Mouse (Mus musculus) hindbrain, embryonic 10.5 days (tissue): ENCODE measurements around the gene Mmrn1. TPM values are rescaled to one million over a fixed set of nuclear protein-coding genes. Genes with fewer than 3 reads are reported as not detected.
"Not testable (repeated sequence)": the region's sequence is repeated elsewhere in the genome, so short reads cannot be mapped to it uniquely, and the experiment has no call there.

Source experiments
- DNase-seq: peaks from one replicate; pipeline ENCODE4 v3.0.0-alpha.2; 2017; ENCODE audit warnings: low spot score
- H3K27ac ChIP-seq: fragments of 300-500 bp; sonication (generic); 2 replicates; pipeline ENCODE4 v1.5.1; 2016; ENCODE audit warnings: mild to moderate bottlenecking, moderate library complexity
- H3K27me3 ChIP-seq: fragments of 300-500 bp; sonication (generic); 2 replicates; pipeline ENCODE4 v1.6.1; 2016; ENCODE audit warnings: mild to moderate bottlenecking; ENCODE audit not compliant: poor library complexity, insufficient read depth, severe bottlenecking
- H3K36me3 ChIP-seq: fragments of 300-500 bp; sonication (generic); 2 replicates; pipeline ENCODE4 v1.6.1; 2016; ENCODE audit warnings: mild to moderate bottlenecking, moderate library complexity
- H3K4me1 ChIP-seq: fragments of 300-500 bp; sonication (generic); replicated peaks from 2 replicates; pipeline ENCODE4 v1.6.1; 2016; ENCODE audit warnings: mild to moderate bottlenecking
- H3K4me3 ChIP-seq: fragments of 300-500 bp; sonication (generic); 2 replicates; pipeline ENCODE4 v1.5.1; 2016; ENCODE audit warnings: mild to moderate bottlenecking, moderate library complexity
- H3K9me3 ChIP-seq: fragments of 300-500 bp; sonication (generic); 2 replicates; pipeline ENCODE4 v1.6.1; 2016; ENCODE audit warnings: mild to moderate bottlenecking, moderate library complexity
- WGBS: fragments of 180-500 bp; shearing (Covaris S2); methylation state at CpG from one replicate; pipeline ENCODE4 v1.1.7; 2016; 5-methylcytosine and 5-hydroxymethylcytosine counted together
- polyA plus RNA-seq: library from polyadenylated mRNA; unstranded; fragments of >200 nt; fragmentation: Nextera tagmentation; extraction: Ambion mirVana; gene quantifications from 2 replicates; pipeline ENCODE4 v1.2.1, GENCODE M21; 2016

Gene Mmrn1
- 3.2 and 5.5 TPM in 2 replicates for polyA plus RNA-seq

DNA sequence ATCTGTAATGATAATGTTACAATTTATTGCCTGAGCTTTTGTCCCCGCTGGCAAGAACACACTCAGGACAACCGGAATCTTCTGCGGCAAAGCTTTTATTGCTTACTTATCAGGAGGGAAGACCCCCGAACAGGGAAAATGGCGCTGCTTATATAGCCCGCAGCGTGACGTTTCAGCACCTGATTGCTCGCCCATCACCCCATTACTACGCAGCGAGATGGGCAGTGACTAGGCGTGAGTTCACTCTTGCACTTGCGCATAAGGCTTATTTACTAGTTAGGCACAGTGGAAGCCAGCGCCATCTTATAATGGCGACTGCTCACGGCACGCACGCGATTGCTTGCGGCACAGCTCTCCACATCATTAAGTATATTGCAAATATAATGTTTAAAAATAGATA is at the start of gene Mmrn1:
Gene Mmrn1 (plus strand): TSS at position 301 of the 400 bp plus-strand sequence.
- H3K4me3 ChIP-seq, DNase-seq, H3K9me3 ChIP-seq, H3K4me1 ChIP-seq, H3K27ac ChIP-seq, H3K36me3 ChIP-seq, H3K27me3 ChIP-seq: not testable (repeated sequence)
- 94% methylated on average over 20 of the region's 20 CpGs for WGBS

DNA sequence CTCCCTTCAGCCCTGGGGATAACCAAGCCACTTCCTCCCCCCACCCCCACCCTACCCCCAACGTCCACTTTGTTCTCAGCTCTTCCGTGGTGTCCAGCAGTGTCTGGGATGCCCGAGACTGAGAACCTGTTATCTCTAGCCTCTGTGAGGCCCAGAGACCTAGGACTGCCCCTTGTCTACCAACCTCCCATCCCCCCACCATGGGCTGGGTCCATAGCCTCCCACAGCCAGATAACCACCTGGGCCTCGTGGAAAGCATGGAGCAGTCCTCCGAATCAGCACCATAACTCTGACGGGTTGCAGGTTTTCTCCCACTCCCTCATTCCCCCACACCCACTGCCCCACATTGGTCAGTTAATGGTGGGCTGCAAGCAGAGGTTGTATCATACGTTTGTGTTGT is 44.4 kb upstream of the Mmrn1 start:
- Histone ChIP-seq H3K4me1 (no peaks in the 10 kb centered on the region), H3K36me3 (no peaks in the 10 kb centered on the region), H3K27ac (no peak overlapping the region), H3K9me3 (peaks cover 4% of the 10 kb centered on the region; the same call in 1 of the 2 replicates), H3K27me3 (no peaks in the 10 kb centered on the region), H3K4me3 (no peak overlapping the region)
- DNase-seq = no peak
- 89% methylated on average over 7 of the region's 7 CpGs for WGBS

DNA sequence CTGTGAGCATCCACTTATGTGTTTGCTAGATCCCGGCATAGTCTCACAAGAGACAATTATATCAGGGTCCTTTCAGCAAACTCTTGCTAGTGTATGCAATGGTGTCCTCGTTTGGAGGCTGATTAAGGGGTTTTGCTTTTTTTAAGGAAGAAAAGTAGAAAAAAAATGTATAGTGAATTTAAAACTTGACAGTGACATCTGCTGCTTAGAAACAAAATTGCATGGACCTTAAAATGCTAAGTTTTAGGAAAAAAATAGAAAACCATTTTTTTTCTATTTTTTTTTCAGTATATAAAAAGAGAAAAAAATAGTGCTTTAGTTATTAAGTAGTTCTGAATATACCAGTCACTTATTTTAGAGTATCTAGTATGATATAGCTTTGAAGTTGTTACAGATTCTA is 43.2 kb upstream of the Mmrn1 start:
- peaks cover 4% of the 10 kb centered on the region; the same call in 1 of the 2 replicates for H3K9me3 ChIP-seq
- DNase-seq = no peak
- no peak overlapping the region for H3K27ac ChIP-seq
- no peaks in the 10 kb centered on the region for H3K27me3 ChIP-seq
- H3K4me3 ChIP-seq = no peak overlapping the region
- no peaks in the 10 kb centered on the region for H3K36me3 ChIP-seq
- WGBS = 78% methylated on average over 2 of the region's 2 CpGs
- no peaks in the 10 kb centered on the region for H3K4me1 ChIP-seq

DNA sequence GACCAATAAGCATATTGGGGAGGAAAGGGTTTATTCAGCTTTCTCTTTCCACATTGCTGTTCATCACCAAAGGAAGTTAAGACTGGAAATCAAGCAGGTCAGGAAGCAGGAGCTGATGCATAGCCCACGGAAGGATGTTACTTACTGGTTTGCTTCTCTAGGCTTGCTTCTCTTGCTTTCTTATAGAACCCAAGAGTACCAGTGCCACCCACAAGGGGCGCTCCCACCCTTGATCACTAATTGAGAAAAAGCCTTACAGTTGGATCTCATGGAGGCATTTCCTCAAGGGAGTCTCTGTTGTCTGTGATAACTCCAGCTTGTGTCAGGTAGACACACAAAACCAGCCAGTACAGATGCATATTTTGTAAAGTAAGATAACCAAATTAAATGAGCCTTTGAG is 17.5 kb upstream of the Mmrn1 start:
- no peak for DNase-seq
- Histone ChIP-seq H3K27me3 (no peaks in the 10 kb centered on the region), H3K4me1 (no peaks in the 10 kb centered on the region), H3K27ac (no peak overlapping the region), H3K4me3 (no peak overlapping the region), H3K9me3 (no peaks in the 10 kb centered on the region), H3K36me3 (no peaks in the 10 kb centered on the region)
- 80% methylated on average over 2 of the region's 2 CpGs for WGBS

DNA sequence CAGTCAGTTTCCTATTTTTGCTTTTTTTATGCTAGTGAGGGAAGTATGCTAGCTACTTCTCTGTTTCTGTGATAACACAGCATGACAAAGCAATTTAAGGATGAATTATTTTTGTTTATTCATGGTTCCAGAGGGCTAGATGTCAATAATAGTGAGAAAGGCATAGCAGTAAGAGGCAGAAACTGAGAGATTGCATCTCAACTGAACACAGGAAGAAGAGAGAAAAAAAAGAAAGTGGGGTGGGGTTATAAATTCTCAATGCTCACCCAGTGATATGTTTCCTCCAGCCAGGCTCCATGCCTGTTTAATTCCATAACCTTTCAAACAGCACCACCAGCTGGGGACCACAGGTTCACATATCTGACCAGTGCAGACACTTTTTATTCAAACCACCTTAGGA is 6.6 kb downstream of the Mmrn1 start:
- Histone ChIP-seq H3K27me3 (no peaks in the 10 kb centered on the region), H3K36me3 (no peaks in the 10 kb centered on the region), H3K27ac (no peak overlapping the region), H3K9me3 (no peaks in the 10 kb centered on the region), H3K4me3 (no peak overlapping the region), H3K4me1 (no peaks in the 10 kb centered on the region)
- no peak for DNase-seq

DNA sequence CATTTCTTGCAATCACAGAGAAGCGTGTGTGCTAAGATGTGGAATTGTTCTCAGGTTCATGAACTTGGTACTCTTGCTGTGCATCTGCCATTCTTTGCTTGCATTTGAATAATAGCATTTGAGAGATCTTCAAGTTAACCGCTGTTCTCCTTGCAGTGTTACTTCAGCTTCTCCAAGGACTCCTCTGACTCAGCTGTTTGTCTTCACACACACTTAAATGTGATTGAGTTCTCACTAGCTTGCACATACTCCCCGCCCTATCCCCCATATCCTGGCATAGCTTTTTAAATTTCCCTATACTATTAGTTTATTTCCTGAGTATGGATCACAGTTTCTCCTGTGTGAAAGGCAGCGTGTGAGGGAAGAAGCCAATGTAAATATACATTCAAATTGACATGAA is 10.1 kb downstream of the Mmrn1 start:
- no peaks in the 10 kb centered on the region for H3K4me1 ChIP-seq
- H3K9me3 ChIP-seq = no peaks in the 10 kb centered on the region
- H3K36me3 ChIP-seq = no peaks in the 10 kb centered on the region
- 81% methylated on average over 4 of the region's 4 CpGs for WGBS
- no peak overlapping the region for H3K4me3 ChIP-seq
- no peak for DNase-seq
- no peaks in the 10 kb centered on the region for H3K27me3 ChIP-seq
- no peak overlapping the region for H3K27ac ChIP-seq

DNA sequence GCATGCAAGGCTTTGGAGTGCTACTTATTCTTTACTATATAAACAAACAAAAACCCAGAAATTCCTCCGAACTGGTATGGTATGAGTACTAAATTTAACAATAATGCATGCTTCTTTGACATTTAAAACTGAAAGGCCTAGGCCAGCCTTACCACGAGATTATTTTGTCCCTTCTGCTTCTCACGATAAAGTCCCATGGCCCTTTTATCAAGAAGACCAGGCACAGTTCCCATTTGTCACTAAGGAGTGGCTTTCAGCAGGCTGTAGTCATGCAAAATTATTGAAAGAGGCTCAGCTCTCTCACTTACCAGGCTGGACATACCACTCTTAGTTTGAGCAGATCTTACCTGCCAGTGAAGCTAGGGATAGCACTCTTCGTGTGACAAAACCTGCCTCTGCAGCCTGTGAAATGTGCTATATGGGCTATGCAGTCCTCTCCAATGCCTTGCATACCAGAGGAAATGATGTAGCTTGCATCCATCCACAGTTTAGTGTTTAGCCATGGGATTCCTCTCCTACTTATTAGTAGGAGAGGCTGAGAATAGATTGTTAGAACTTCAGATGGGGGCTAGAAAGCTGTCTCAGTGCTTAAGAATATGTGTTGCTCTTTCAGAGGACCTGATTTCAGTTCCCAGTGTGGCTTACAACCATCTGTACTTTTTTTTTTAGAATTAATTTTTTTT is 10.8 kb downstream of the Mmrn1 start:
- 74% methylated on average over 4 of the region's 4 CpGs for WGBS
- no peak overlapping the region for H3K4me3 ChIP-seq
- H3K9me3 ChIP-seq = no peaks in the 10 kb centered on the region
- H3K36me3 ChIP-seq = no peaks in the 10 kb centered on the region
- no peak for DNase-seq
- H3K27ac ChIP-seq = no peak overlapping the region
- no peaks in the 10 kb centered on the region for H3K4me1 ChIP-seq
- no peaks in the 10 kb centered on the region for H3K27me3 ChIP-seq

DNA sequence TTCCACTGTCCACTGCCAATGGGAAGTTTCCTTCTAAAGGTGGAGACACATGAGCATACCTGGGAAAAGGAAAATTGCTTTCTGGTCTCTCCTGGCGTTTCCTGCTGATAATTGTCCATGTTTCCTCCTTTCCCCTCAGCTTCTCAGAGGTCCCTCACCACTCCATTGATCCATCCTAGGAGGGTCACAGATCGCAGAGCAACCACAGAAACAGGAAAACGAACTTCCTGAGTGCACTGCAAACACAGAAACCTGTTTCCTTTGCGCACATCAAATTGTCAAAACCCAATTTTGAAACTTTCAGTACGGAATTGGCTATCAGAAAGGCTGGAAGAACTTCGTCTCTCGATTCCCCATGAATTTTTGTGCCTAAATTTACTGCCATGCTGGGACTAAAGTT is 19.4 kb downstream of the Mmrn1 start:
- Histone ChIP-seq H3K27me3 (peaks cover 4% of the 10 kb centered on the region; the same call in 1 of the 2 replicates), H3K9me3 (no peaks in the 10 kb centered on the region), H3K4me3 (no peak overlapping the region), H3K4me1 (no peaks in the 10 kb centered on the region), H3K36me3 (no peaks in the 10 kb centered on the region), H3K27ac (no peak overlapping the region)
- 79% methylated on average over 7 of the region's 7 CpGs for WGBS
- no peak for DNase-seq

DNA sequence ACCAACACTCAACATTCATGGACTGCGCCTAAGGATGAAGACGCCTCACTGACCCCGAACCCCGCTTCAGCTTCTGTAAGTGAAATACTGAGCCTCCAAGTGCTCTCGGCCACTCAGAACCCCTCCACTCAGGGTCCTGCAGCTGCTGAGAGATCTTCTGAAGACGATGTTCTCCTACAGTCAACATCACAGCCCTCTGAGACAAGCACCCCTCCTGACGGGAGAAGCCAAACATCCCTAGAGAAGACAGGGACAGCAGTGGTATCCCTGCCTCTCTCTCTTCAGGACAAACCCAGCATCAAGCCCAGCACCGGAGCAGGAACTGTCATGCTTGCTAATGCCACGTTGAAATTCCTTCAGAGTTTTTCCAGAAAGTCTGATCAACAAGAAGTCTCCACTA is 19.8 kb downstream of the Mmrn1 start:
- Histone ChIP-seq H3K27me3 (peaks cover 4% of the 10 kb centered on the region; the same call in 1 of the 2 replicates), H3K27ac (no peak overlapping the region), H3K36me3 (no peaks in the 10 kb centered on the region), H3K4me1 (no peaks in the 10 kb centered on the region), H3K4me3 (no peak overlapping the region), H3K9me3 (no peaks in the 10 kb centered on the region)
- 80% methylated on average over 9 of the region's 9 CpGs for WGBS
- no peak for DNase-seq

DNA sequence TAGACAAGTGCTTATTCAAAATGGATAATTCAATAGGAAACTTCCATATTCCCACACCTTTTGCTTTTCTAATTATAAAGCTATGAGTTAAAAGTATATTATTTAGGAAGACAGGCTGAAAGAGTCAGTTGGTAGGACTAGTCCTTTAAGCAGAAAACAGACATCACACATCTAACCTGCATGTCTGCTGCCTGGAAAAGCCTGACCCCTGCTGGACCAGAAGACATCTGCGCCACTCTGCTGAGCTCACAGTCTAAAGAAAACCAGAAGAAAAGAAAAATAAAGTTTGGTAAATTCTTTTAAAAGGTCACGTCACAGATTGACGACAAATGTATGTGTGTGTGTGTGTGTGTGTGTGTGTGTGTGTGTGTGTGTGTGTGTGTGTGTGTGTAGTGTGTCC is 25.6 kb downstream of the Mmrn1 start:
- WGBS = 60% methylated on average over 3 of the region's 3 CpGs
- Histone ChIP-seq H3K9me3 (no peaks in the 10 kb centered on the region), H3K4me3 (no peak overlapping the region), H3K27me3 (no peaks in the 10 kb centered on the region), H3K36me3 (no peaks in the 10 kb centered on the region), H3K4me1 (no peaks in the 10 kb centered on the region), H3K27ac (no peak overlapping the region)
- DNase-seq = peak; percentile 25

DNA sequence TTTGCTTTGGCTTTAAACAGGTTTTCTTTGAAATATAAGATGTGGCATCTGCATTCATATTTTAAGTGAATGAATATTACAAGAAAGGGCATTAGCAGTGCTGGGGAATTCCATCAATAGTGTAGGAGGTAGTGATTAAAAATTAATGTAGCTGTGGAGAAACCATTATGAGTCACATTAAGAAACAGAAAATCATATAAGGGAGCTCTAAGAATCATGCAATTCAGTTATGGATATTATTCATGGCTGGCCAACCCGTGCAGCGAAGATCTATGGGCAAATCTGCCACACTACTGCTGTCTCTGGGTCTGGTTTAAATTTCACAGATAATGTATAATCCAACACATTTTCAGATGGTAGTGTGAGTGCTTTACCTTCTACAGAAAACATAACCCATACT is 36.5 kb downstream of the Mmrn1 start:
- no peaks in the 10 kb centered on the region for H3K4me1 ChIP-seq
- H3K4me3 ChIP-seq = no peak overlapping the region
- H3K9me3 ChIP-seq = no peaks in the 10 kb centered on the region
- no peaks in the 10 kb centered on the region for H3K27me3 ChIP-seq
- DNase-seq = no peak
- no peaks in the 10 kb centered on the region for H3K36me3 ChIP-seq
- no peak overlapping the region for H3K27ac ChIP-seq
- 83% methylated on average over 2 of the region's 2 CpGs for WGBS

DNA sequence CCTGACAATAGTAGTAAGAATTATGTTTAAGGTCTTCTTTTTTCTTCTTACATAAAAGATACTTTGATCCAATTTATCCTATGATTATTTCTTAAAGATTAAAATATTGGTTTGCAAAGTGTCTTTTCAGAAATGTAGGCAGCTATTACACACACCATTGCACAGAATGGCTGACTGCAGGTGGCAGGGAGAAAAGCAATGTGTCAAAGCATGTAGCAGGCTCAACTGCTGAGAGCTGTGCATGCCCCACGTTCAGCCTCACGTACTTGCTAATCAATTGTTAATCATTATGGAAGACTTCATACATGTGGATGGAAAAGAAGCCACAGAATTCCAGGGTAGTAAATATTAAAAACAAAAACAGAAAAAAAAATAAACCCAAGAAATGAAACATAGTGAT is 37.1 kb downstream of the Mmrn1 start:
- H3K27ac ChIP-seq = no peak overlapping the region
- no peaks in the 10 kb centered on the region for H3K27me3 ChIP-seq
- H3K9me3 ChIP-seq = no peaks in the 10 kb centered on the region
- H3K4me1 ChIP-seq = no peaks in the 10 kb centered on the region
- DNase-seq = no peak
- WGBS = 56% methylated on average over 2 of the region's 2 CpGs
- no peak overlapping the region for H3K4me3 ChIP-seq
- no peaks in the 10 kb centered on the region for H3K36me3 ChIP-seq

DNA sequence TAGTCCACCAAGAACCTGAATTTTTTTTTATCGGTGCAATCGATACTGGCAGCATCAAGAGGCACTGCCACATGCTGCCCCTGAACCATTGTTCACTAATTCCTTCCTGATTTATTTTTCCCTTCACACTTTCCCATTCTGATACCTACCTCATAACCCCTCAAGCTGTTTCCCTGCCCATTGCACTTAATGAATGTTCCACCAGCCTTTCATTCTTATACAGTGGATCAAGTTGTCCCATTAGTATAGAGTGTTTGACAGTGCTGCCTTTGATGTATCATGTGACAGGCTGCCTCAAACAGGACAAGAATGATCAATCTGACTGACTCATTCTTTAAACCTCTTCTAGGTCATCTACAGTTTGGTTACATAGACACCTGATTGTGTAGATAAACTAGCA is 37.9 kb downstream of the Mmrn1 start:
- no peaks in the 10 kb centered on the region for H3K27me3 ChIP-seq
- no peaks in the 10 kb centered on the region for H3K4me1 ChIP-seq
- H3K4me3 ChIP-seq = no peak overlapping the region
- H3K27ac ChIP-seq = no peak overlapping the region
- WGBS = 91% methylated on average over 2 of the region's 2 CpGs
- no peak for DNase-seq
- H3K36me3 ChIP-seq = no peaks in the 10 kb centered on the region
- no peaks in the 10 kb centered on the region for H3K9me3 ChIP-seq

DNA sequence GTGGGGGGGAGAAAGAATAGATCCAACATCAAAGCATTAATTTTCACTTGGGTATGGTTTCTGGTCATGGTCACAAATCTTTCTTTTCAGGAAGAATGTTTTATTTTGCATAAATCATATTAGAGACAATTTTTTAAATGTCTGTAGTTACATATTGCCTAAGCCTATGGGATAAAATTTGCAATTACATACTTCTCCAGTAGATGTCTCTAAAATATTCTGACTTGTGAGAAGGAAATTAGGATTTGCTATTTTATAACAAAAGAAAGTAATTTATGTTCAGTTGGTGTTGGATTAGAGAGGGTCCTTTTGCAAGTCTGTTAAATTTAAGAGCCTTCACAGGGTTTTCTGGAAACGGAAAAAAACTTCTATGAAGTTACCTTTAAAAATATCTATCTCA is 39.0 kb downstream of the Mmrn1 start:
- Histone ChIP-seq H3K9me3 (no peaks in the 10 kb centered on the region), H3K27ac (no peak overlapping the region), H3K36me3 (no peaks in the 10 kb centered on the region), H3K4me3 (no peak overlapping the region), H3K27me3 (no peaks in the 10 kb centered on the region), H3K4me1 (no peaks in the 10 kb centered on the region)
- 77% methylated on average over 1 of the region's 1 CpGs for WGBS
- no peak for DNase-seq
